Mouse (Mus musculus) brain, embryonic 14.5 days (tissue): ENCODE data around the gene Dpp6.

Experiments used
- CTCF ChIP-seq: fragments of 200-500 bp; IDR thresholded peaks from 2 replicates; pipeline ENCODE4 v1.5.1; 2012; ENCODE audit warnings: inconsistent platforms, mild to moderate bottlenecking, moderate library complexity, borderline replicate concordance; ENCODE audit not compliant: insufficient read depth, insufficient read length; ENCODE audit errors: extremely low read depth
- POLR2A ChIP-seq: fragments of 200-500 bp; IDR thresholded peaks from 2 replicates; pipeline ENCODE4 v1.6.1; 2012; ENCODE audit warnings: mild to moderate bottlenecking, inconsistent platforms, borderline replicate concordance; ENCODE audit not compliant: poor library complexity, insufficient read depth, insufficient read length, severe bottlenecking; ENCODE audit errors: extremely low read depth

DNA sequence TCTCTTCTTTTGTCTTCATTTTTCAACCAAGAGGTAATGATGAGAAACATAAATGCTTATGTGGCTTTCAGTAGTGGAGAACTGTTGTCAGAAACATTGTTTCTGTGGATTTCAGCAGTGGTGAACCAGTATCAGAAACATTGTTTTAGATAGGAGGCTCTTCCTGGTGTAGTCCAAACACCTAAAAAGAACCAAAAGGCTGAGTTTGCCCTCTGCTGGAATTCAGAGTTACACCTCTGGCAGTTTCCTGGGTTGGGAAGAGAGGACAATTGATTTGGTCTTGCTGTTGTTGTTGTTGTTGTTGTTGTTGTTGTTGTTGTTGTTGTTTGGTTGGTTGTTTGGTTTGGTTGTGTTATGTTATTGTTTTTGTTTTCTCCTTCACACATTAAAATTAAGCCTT, 58.4 kb downstream of the Dpp6 start:
- TF ChIP-seq POLR2A (no peak), CTCF (peak; percentile 24; the same call in 1 of the 2 replicates)
